Mouse (Mus musculus): Measurements from ENCODE around the gene Hs3st4. TPM values are rescaled to one million over a fixed set of nuclear protein-coding genes. Genes with fewer than 3 reads are reported as not detected.
A peak's percentile ranks its signal among the peaks of the same experiment; 100 is the strongest.

Hs3st4 gene
- polyA plus RNA-seq, 1 experiment from 2014 or later = not detected

DNA sequence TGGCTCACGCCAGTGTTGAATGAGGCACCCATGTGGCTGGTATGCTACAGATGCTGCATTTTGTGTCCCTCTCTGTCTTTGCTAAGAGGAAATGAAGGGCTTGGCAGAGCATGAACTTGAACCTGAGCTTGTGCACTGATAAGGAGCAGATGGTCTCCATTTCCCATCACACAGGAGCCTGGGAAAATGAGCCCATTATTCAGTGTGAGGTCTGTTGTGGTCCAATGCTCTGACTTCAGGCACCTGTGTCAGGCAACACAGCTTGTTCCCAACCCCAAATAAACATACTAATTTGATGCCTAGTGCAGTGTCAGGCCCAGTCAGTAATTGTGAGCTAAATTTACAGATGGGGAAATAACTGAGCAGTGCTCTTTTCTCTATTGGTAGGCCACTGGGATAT, 267.9 kb downstream of the Hs3st4 start:
- Histone ChIP-seq H3K4me2 (replicated peaks; ENCODE audit: low read depth) (no peak overlapping the region), H3K27ac (ENCODE audit: low read depth, low read length) (no peak overlapping the region), H3K9ac (ENCODE audit: low read depth, low read length) (no peak overlapping the region), H3K4me1 (replicated peaks; ENCODE audit: control insufficient read depth, insufficient read depth, low read length) (no peaks in the 10 kb centered on the region), H3K4me3 (ENCODE audit: low read depth, low read length) (no peak overlapping the region), H3K36me3 (ENCODE audit: control insufficient read depth, insufficient read depth) (no peaks in the 10 kb centered on the region), H3K9me3 (ENCODE audit: control insufficient read depth) (no peaks in the 10 kb centered on the region), H3K27me3 (replicated peaks; ENCODE audit: control insufficient read depth, insufficient read depth, low read length) (no peaks in the 10 kb centered on the region)
- WGBS = 89% methylated on average over 1 of the region's 1 CpGs
- no peak for TF ChIP-seq CTCF (IDR thresholded peaks at IDR 0.05; ENCODE audit: low read depth)
- ATAC-seq = no peak

DNA sequence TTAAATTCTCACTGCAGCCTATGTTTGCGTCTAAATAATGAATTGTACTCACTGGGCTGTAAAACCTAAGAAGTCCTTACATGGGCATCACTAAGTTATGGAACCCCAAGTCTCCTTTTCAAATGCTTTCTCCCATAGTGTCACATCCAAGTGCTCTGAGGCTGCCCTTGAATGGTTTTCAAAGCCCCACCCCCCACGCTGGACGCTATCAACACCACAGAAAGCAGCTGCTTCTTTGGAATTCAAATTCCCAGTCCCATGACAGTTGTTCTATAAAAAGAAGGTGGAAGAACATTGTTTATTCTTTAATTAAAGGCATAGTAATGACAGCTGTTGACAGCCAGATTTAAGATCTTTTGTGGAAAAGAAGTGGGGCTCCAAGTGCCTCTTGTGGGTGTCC, 275.8 kb downstream of the Hs3st4 start:
- Histone ChIP-seq H3K27me3 (replicated peaks; ENCODE audit: control insufficient read depth, insufficient read depth, low read length) (no peaks in the 10 kb centered on the region), H3K27ac (ENCODE audit: low read depth, low read length) (no peak overlapping the region), H3K9ac (ENCODE audit: low read depth, low read length) (no peak overlapping the region), H3K4me3 (ENCODE audit: low read depth, low read length) (no peak overlapping the region), H3K36me3 (ENCODE audit: control insufficient read depth, insufficient read depth) (no peaks in the 10 kb centered on the region), H3K4me2 (replicated peaks; ENCODE audit: low read depth) (no peak overlapping the region), H3K9me3 (ENCODE audit: control insufficient read depth) (no peaks in the 10 kb centered on the region), H3K4me1 (replicated peaks; ENCODE audit: control insufficient read depth, insufficient read depth, low read length) (no peaks in the 10 kb centered on the region)
- TF ChIP-seq CTCF (IDR thresholded peaks at IDR 0.05; ENCODE audit: low read depth) = no peak
- ATAC-seq = no peak
- WGBS = 72% methylated on average over 3 of the region's 3 CpGs

DNA sequence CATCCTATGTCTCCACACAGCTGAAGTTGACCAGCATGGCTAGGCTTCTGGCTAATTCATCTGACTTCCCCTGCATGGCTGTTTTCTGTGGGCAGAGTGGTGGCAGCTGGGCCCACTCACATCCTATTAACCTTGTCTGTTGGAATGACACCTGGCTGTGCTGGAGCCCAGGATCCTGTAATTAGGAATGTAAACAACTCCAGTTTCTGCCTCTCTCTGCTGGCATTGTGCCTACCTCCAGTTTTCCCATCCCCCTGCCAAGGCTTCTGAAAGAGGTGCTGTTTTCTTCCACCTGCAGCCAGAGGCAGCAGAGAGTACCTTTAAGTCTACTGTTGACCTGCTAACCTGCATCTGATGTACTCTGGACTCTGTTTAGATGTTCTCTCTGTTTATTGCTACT, 288.1 kb downstream of the Hs3st4 start:
- Histone ChIP-seq H3K27me3 (replicated peaks; ENCODE audit: control insufficient read depth, insufficient read depth, low read length) (no peaks in the 10 kb centered on the region), H3K4me3 (ENCODE audit: low read depth, low read length) (no peak overlapping the region), H3K4me1 (replicated peaks; ENCODE audit: control insufficient read depth, insufficient read depth, low read length) (no peaks in the 10 kb centered on the region), H3K36me3 (ENCODE audit: control insufficient read depth, insufficient read depth) (no peaks in the 10 kb centered on the region), H3K9ac (ENCODE audit: low read depth, low read length) (no peak overlapping the region), H3K27ac (ENCODE audit: low read depth, low read length) (no peak overlapping the region), H3K4me2 (replicated peaks; ENCODE audit: low read depth) (no peak overlapping the region), H3K9me3 (ENCODE audit: control insufficient read depth) (no peaks in the 10 kb centered on the region)
- ATAC-seq = no peak
- TF ChIP-seq CTCF (IDR thresholded peaks at IDR 0.05; ENCODE audit: low read depth) = peak; percentile 32

DNA sequence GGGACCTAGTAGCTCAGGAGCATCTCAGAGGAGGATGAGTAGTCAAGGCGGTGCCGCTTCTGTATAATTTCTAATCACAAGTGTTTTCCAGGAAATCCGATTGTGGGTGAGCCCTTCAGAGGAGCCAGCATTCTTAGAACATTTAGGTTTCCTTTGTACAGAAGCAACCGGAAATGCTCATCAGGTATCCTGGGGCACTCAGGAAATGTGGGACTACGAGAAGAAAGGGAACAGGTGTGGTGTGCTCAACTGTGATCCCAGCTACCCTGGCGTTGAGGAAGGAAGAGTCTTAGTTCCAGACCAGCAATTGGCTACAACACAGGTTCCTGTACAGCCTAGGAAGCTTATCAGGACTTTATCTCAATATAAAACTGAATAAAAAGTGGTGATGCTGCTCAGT, 307.2 kb downstream of the Hs3st4 start:
- 74% methylated on average over 6 of the region's 6 CpGs for WGBS
- H3K27ac ChIP-seq (ENCODE audit: low read depth, low read length) = no peak overlapping the region
- no peak overlapping the region for H3K9ac ChIP-seq (ENCODE audit: low read depth, low read length)
- no peak overlapping the region for H3K4me2 ChIP-seq (replicated peaks; ENCODE audit: low read depth)
- no peaks in the 10 kb centered on the region for H3K4me1 ChIP-seq (replicated peaks; ENCODE audit: control insufficient read depth, insufficient read depth, low read length)
- no peak for ATAC-seq
- no peaks in the 10 kb centered on the region for H3K27me3 ChIP-seq (replicated peaks; ENCODE audit: control insufficient read depth, insufficient read depth, low read length)
- no peaks in the 10 kb centered on the region for H3K9me3 ChIP-seq (ENCODE audit: control insufficient read depth)
- H3K4me3 ChIP-seq (ENCODE audit: low read depth, low read length) = no peak overlapping the region
- TF ChIP-seq CTCF (IDR thresholded peaks at IDR 0.05; ENCODE audit: low read depth) = no peak
- no peaks in the 10 kb centered on the region for H3K36me3 ChIP-seq (ENCODE audit: control insufficient read depth, insufficient read depth)

DNA sequence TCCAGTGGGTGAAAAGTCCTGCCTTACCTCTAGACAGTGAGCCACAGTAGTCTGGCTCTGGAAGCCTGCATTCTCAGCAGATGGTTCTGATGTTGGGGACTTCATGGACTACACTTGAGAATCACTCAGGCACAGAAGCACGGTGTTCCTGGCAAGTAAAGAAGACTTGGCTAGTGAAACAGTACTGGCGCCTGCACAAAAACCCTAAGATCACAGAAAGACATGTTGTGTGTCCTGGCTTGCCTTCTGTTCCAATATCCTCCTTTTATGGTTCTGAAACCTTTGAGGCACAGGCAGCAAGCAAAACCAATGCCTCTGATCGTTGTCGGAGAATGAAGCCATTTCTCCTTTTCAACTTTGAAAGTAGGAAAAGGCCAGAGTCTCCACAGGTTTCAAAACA, 336.8 kb downstream of the Hs3st4 start:
- TF ChIP-seq CTCF (IDR thresholded peaks at IDR 0.05; ENCODE audit: low read depth) = no peak
- H3K27ac ChIP-seq (ENCODE audit: low read depth, low read length) = no peak overlapping the region
- no peak overlapping the region for H3K4me2 ChIP-seq (replicated peaks; ENCODE audit: low read depth)
- H3K27me3 ChIP-seq (replicated peaks; ENCODE audit: control insufficient read depth, insufficient read depth, low read length) = no peaks in the 10 kb centered on the region
- no peaks in the 10 kb centered on the region for H3K9me3 ChIP-seq (ENCODE audit: control insufficient read depth)
- no peak overlapping the region for H3K9ac ChIP-seq (ENCODE audit: low read depth, low read length)
- no peaks in the 10 kb centered on the region for H3K36me3 ChIP-seq (ENCODE audit: control insufficient read depth, insufficient read depth)
- no peak overlapping the region for H3K4me3 ChIP-seq (ENCODE audit: low read depth, low read length)
- 86% methylated on average over 4 of the region's 4 CpGs for WGBS
- H3K4me1 ChIP-seq (replicated peaks; ENCODE audit: control insufficient read depth, insufficient read depth, low read length) = no peaks in the 10 kb centered on the region
- no peak for ATAC-seq

DNA sequence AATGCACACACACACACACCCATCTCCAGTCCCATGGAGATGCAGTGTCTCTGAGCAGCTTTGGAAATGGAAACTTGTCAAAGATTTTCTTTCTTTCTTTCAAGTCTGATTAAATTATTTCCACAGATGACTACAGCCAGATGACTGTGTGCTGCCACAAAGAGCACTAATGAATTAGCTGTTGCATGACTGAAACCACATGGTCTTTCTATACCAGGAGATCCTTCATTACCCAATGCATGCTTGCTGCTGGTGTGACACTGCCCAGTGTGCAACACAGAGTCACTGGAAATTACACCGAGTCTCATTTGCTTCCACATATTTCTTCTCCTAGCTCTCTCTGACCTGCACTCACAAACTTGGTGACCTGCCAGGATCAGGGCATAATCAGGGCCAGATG, 353.0 kb downstream of the Hs3st4 start:
- no peak overlapping the region for H3K4me2 ChIP-seq (replicated peaks; ENCODE audit: low read depth)
- H3K36me3 ChIP-seq (ENCODE audit: control insufficient read depth, insufficient read depth) = no peaks in the 10 kb centered on the region
- H3K27ac ChIP-seq (ENCODE audit: low read depth, low read length) = no peak overlapping the region
- no peak overlapping the region for H3K9ac ChIP-seq (ENCODE audit: low read depth, low read length)
- H3K4me3 ChIP-seq (ENCODE audit: low read depth, low read length) = no peak overlapping the region
- ATAC-seq = no peak
- no peaks in the 10 kb centered on the region for H3K4me1 ChIP-seq (replicated peaks; ENCODE audit: control insufficient read depth, insufficient read depth, low read length)
- no peaks in the 10 kb centered on the region for H3K9me3 ChIP-seq (ENCODE audit: control insufficient read depth)
- no peak for TF ChIP-seq CTCF (IDR thresholded peaks at IDR 0.05; ENCODE audit: low read depth)
- WGBS = 89% methylated on average over 1 of the region's 1 CpGs
- no peaks in the 10 kb centered on the region for H3K27me3 ChIP-seq (replicated peaks; ENCODE audit: control insufficient read depth, insufficient read depth, low read length)

DNA sequence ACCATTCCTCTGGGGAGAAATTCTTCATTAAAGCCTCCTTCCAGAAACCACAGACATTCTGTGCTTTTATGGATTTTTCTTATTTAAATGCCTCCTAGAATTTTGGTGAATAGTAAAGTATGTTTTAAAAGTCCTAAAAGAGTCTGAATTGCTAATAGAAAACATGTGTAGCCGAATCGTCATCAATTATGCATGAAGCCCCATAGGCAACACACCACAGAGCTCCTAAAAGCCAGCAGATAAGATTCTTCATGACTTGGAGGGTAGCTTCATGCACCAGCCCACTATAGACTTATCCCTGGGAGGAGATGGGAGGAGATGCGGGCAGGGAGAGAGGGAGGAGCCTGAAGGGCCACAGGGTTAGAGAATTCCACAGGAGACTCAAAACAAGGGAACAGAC, 358.8 kb downstream of the Hs3st4 start:
- ATAC-seq = no peak
- 83% methylated on average over 3 of the region's 3 CpGs for whole genome bisulfite sequencing
- H3K27ac ChIP-seq (ENCODE audit: low read depth, low read length) = no peak overlapping the region

More for the DNA sequence above, 358.8 kb downstream of the Hs3st4 start:
- TF ChIP-seq CTCF (IDR thresholded peaks at IDR 0.05; ENCODE audit: low read depth) = no peak
- Histone ChIP-seq H3K9me3 (ENCODE audit: control insufficient read depth) (no peaks in the 10 kb centered on the region), H3K27me3 (replicated peaks; ENCODE audit: control insufficient read depth, insufficient read depth, low read length) (no peaks in the 10 kb centered on the region), H3K4me3 (ENCODE audit: low read depth, low read length) (no peak overlapping the region), H3K4me1 (replicated peaks; ENCODE audit: control insufficient read depth, insufficient read depth, low read length) (no peaks in the 10 kb centered on the region), H3K36me3 (ENCODE audit: control insufficient read depth, insufficient read depth) (no peaks in the 10 kb centered on the region), H3K9ac (ENCODE audit: low read depth, low read length) (no peak overlapping the region), H3K4me2 (replicated peaks; ENCODE audit: low read depth) (no peak overlapping the region)
